Mouse (Mus musculus): ENCODE measurements around the gene Ocln. TPM values are rescaled to one million over a fixed set of nuclear protein-coding genes. Genes with fewer than 3 reads are reported as not detected.

The Ocln gene
- polyA plus RNA-seq, 1 experiment: 14.6 TPM

- no peaks in the 10 kb centered on the region for H3K9me3 ChIP-seq (replicated peaks; ENCODE audit: control insufficient read depth, insufficient read depth, low read length, poor library complexity, severe bottlenecking)
- H3K4me1 ChIP-seq (ENCODE audit: control insufficient read depth, insufficient read depth, low read length): no peaks in the 10 kb centered on the region
- H3K9ac ChIP-seq (ENCODE audit: low read depth, poor library complexity, severe bottlenecking): peak overlapping the region; percentile 37
- H3K27me3 ChIP-seq (ENCODE audit: control insufficient read depth, insufficient read depth, low read length, poor library complexity, severe bottlenecking): no peaks in the 10 kb centered on the region
- peak overlapping the region; percentile 4; the same call in 1 of the 2 replicates for H3K4me3 ChIP-seq (ENCODE audit: low read depth, low read length)
- H3K27ac ChIP-seq (ENCODE audit: insufficient read depth, low read length): peak overlapping the region; percentile 41
- H3K36me3 ChIP-seq (ENCODE audit: control insufficient read depth, insufficient read depth, low read length, poor library complexity, severe bottlenecking): no peaks in the 10 kb centered on the region
- TF ChIP-seq CTCF (IDR thresholded peaks at IDR 0.05; ENCODE audit: low read depth, low read length) (no peak), EP300 (IDR thresholded peaks at IDR 0.05; ENCODE audit: insufficient read depth, low read depth, low read length) (no peak), POLR2A (IDR thresholded peaks at IDR 0.05; ENCODE audit: insufficient read depth, low read length) (no peak)
Observed at GRCm38 (mm10) chr13:100594041-100594792, 41.7 kb upstream of the Ocln start.

GRCm38 (mm10) chr13:100588646-100589045, 36.1 kb upstream of the Ocln start:
- TF ChIP-seq CTCF (IDR thresholded peaks at IDR 0.05; ENCODE audit: low read depth, low read length) (no peak), EP300 (IDR thresholded peaks at IDR 0.05; ENCODE audit: insufficient read depth, low read depth, low read length) (no peak), POLR2A (IDR thresholded peaks at IDR 0.05; ENCODE audit: insufficient read depth, low read length) (no peak)
- Histone ChIP-seq H3K36me3 (ENCODE audit: control insufficient read depth, insufficient read depth, low read length, poor library complexity, severe bottlenecking) (no peaks in the 10 kb centered on the region), H3K4me3 (ENCODE audit: low read depth, low read length) (peak overlapping the region; percentile 5; the same call in 1 of the 2 replicates), H3K27me3 (ENCODE audit: control insufficient read depth, insufficient read depth, low read length, poor library complexity, severe bottlenecking) (no peaks in the 10 kb centered on the region), H3K9ac (ENCODE audit: low read depth, poor library complexity, severe bottlenecking) (peak overlapping the region; percentile 3; the same call in 1 of the 2 replicates), H3K27ac (ENCODE audit: insufficient read depth, low read length) (no peak overlapping the region), H3K4me1 (ENCODE audit: control insufficient read depth, insufficient read depth, low read length) (no peaks in the 10 kb centered on the region), H3K9me3 (replicated peaks; ENCODE audit: control insufficient read depth, insufficient read depth, low read length, poor library complexity, severe bottlenecking) (no peaks in the 10 kb centered on the region)

GRCm38 (mm10) chr13:100582144-100582543, 29.6 kb upstream of the Ocln start:
- no peaks in the 10 kb centered on the region for H3K36me3 ChIP-seq (ENCODE audit: control insufficient read depth, insufficient read depth, low read length, poor library complexity, severe bottlenecking)
- no peaks in the 10 kb centered on the region for H3K27me3 ChIP-seq (ENCODE audit: control insufficient read depth, insufficient read depth, low read length, poor library complexity, severe bottlenecking)
- H3K4me1 ChIP-seq (ENCODE audit: control insufficient read depth, insufficient read depth, low read length): no peaks in the 10 kb centered on the region
- H3K9me3 ChIP-seq (replicated peaks; ENCODE audit: control insufficient read depth, insufficient read depth, low read length, poor library complexity, severe bottlenecking): no peaks in the 10 kb centered on the region
- H3K9ac ChIP-seq (ENCODE audit: low read depth, poor library complexity, severe bottlenecking): no peak overlapping the region
- no peak overlapping the region for H3K4me3 ChIP-seq (ENCODE audit: low read depth, low read length)
- H3K27ac ChIP-seq (ENCODE audit: insufficient read depth, low read length): no peak overlapping the region
- TF ChIP-seq POLR2A (IDR thresholded peaks at IDR 0.05; ENCODE audit: insufficient read depth, low read length) (no peak), CTCF (IDR thresholded peaks at IDR 0.05; ENCODE audit: low read depth, low read length) (no peak)

GRCm38 (mm10) chr13:100581701-100582100, 29.2 kb upstream of the Ocln start:
- Histone ChIP-seq H3K4me3 (ENCODE audit: low read depth, low read length) (no peak overlapping the region), H3K9ac (ENCODE audit: low read depth, poor library complexity, severe bottlenecking) (no peak overlapping the region), H3K4me1 (ENCODE audit: control insufficient read depth, insufficient read depth, low read length) (no peaks in the 10 kb centered on the region), H3K36me3 (ENCODE audit: control insufficient read depth, insufficient read depth, low read length, poor library complexity, severe bottlenecking) (no peaks in the 10 kb centered on the region), H3K27ac (ENCODE audit: insufficient read depth, low read length) (no peak overlapping the region), H3K9me3 (replicated peaks; ENCODE audit: control insufficient read depth, insufficient read depth, low read length, poor library complexity, severe bottlenecking) (no peaks in the 10 kb centered on the region), H3K27me3 (ENCODE audit: control insufficient read depth, insufficient read depth, low read length, poor library complexity, severe bottlenecking) (no peaks in the 10 kb centered on the region)
- TF ChIP-seq POLR2A (IDR thresholded peaks at IDR 0.05; ENCODE audit: insufficient read depth, low read length) (no peak), CTCF (IDR thresholded peaks at IDR 0.05; ENCODE audit: low read depth, low read length) (no peak), EP300 (IDR thresholded peaks at IDR 0.05; ENCODE audit: insufficient read depth, low read depth, low read length) (no peak)

- TF ChIP-seq POLR2A (IDR thresholded peaks at IDR 0.05; ENCODE audit: insufficient read depth, low read length) (no peak), CTCF (IDR thresholded peaks at IDR 0.05; ENCODE audit: low read depth, low read length) (peak; percentile 13)
- H3K4me3 ChIP-seq (ENCODE audit: low read depth, low read length): no peak overlapping the region
- no peak overlapping the region for H3K9ac ChIP-seq (ENCODE audit: low read depth, poor library complexity, severe bottlenecking)
- H3K36me3 ChIP-seq (ENCODE audit: control insufficient read depth, insufficient read depth, low read length, poor library complexity, severe bottlenecking): no peaks in the 10 kb centered on the region
- no peak overlapping the region for H3K27ac ChIP-seq (ENCODE audit: insufficient read depth, low read length)
- no peaks in the 10 kb centered on the region for H3K4me1 ChIP-seq (ENCODE audit: control insufficient read depth, insufficient read depth, low read length)
- H3K27me3 ChIP-seq (ENCODE audit: control insufficient read depth, insufficient read depth, low read length, poor library complexity, severe bottlenecking): no peaks in the 10 kb centered on the region
- H3K9me3 ChIP-seq (replicated peaks; ENCODE audit: control insufficient read depth, insufficient read depth, low read length, poor library complexity, severe bottlenecking): no peaks in the 10 kb centered on the region
Observed at GRCm38 (mm10) chr13:100579951-100580350, 27.4 kb upstream of the Ocln start.

GRCm38 (mm10) chr13:100579220-100579619, 26.7 kb upstream of the Ocln start:
- Histone ChIP-seq H3K36me3 (ENCODE audit: control insufficient read depth, insufficient read depth, low read length, poor library complexity, severe bottlenecking) (no peaks in the 10 kb centered on the region), H3K27ac (ENCODE audit: insufficient read depth, low read length) (no peak overlapping the region), H3K9me3 (replicated peaks; ENCODE audit: control insufficient read depth, insufficient read depth, low read length, poor library complexity, severe bottlenecking) (no peaks in the 10 kb centered on the region), H3K4me1 (ENCODE audit: control insufficient read depth, insufficient read depth, low read length) (no peaks in the 10 kb centered on the region), H3K27me3 (ENCODE audit: control insufficient read depth, insufficient read depth, low read length, poor library complexity, severe bottlenecking) (no peaks in the 10 kb centered on the region), H3K4me3 (ENCODE audit: low read depth, low read length) (no peak overlapping the region), H3K9ac (ENCODE audit: low read depth, poor library complexity, severe bottlenecking) (no peak overlapping the region)
- TF ChIP-seq POLR2A (IDR thresholded peaks at IDR 0.05; ENCODE audit: insufficient read depth, low read length) (no peak), CTCF (IDR thresholded peaks at IDR 0.05; ENCODE audit: low read depth, low read length) (no peak), EP300 (IDR thresholded peaks at IDR 0.05; ENCODE audit: insufficient read depth, low read depth, low read length) (no peak)
